Mouse (Mus musculus): Measurements from ENCODE around the gene Efcab6.

- TF ChIP-seq CTCF (IDR thresholded peaks at IDR 0.05; ENCODE audit: borderline replicate concordance, insufficient read depth, low read length) (no peak), POLR2A (IDR thresholded peaks at IDR 0.05; ENCODE audit: low read depth, low read length) (no peak)
These were observed 55.7 kb downstream of the Efcab6 start for GRCm38 (mm10) chr15:84009366-84010083.

Data from embryonic fibroblast, embryonic 13.5 days (primary cell).